Mouse (Mus musculus): ENCODE data around the gene Rabl3.

The Rabl3 gene

DNA sequence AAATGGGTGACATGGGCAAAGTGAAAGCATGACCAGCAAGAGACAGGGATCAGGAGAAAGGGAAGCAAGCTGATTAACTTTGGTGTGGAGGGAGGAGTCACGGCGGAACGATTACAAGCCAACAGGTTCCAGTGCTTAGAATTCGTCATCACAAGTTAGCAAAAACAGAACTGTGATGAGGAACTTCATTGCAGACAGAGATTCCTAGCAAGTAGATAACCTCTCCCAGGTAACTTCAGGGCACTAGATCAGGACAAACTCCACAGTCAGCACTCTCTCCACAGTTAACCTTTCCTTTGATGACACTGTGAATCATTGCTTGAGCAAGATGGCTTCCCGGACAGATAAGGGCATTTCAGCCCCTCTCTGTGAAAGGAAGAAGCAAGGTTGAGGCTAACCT is 57.7 kb downstream of the Rabl3 start:
- DNase-seq (ENCODE audit: low spot score in 2 of 2), result no peak

DNA sequence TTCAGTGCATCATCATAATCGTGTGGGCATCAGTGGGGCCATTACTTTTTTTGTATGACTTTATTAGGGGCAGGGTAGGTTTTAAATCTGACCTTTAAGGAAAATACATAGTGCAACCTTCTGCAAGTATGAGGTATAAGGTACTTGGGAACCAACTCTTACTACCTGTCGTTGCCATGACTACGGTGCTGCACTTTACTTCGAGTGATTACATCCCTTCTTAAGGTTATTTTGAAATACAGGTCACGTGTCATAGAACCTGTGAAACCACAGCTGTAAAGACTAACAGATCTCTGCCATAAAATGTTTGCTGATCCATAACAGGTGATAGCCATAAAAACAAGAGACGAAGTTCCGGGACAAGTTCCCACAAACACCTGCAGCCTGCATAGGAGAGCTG is 58.8 kb downstream of the Rabl3 start:
- no peak for DNase-seq (ENCODE audit: low spot score in 2 of 2)

DNA sequence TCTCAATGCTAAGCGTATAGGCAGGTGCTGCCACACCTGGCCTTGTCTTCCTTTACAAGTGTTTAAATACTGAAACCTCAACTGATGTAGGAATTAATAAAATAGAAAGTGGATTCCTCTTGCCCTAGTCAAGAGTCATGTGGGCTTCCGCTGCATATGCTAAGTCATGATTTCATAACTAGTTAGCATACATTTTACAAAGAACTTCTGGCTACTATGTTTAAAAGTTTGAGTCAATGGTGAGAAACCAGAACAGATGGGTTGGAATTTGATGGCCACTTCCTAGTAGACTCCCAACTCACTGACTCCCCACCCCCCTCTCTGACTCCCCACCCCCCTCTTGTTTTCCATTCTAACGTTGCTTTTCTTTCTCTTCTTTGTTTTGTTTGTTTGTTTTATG is 59.6 kb downstream of the Rabl3 start:
- DNase-seq (ENCODE audit: low spot score in 2 of 2), result no peak

DNA sequence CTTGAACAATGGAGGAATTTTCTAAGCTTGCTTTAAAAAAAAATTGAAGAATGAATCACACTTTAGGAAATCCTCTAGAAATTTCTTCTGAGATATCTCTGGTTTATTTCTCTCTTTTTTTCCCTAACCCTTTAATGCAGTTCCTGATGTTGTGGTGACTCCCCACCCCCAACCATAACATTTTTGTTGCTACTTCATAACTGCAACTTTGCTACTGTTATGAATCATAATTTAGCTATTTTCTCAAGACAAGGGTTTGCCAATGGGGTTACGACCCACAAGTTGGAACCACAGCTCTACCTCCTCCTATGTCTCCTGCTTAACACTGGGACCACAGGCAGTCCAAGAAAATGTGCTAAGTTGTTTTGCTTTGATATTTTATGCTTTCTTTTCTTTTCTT is 63.7 kb downstream of the Rabl3 start:
- DNase-seq (ENCODE audit: low spot score in 2 of 2), result no peak

DNA sequence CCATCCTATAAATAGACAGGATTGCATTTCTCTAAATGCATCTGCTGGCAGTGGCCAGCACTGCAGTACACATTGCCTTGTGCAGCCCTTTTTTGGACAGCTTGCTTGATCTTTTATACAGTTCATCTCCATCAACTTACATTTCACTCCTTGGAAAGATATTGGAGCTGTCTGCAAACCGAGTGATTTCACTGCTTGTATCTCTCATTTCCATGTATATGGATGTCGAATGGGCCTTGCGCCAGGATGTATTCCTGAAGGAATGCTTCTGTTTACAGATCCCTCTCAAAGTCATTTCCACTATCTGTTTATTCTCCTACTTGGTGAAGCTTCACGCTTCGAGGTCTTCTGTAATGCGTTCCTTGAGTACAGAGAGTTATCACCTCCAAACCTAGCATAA is 64.6 kb downstream of the Rabl3 start:
- DNase-seq (ENCODE audit: low spot score in 2 of 2), result no peak

DNA sequence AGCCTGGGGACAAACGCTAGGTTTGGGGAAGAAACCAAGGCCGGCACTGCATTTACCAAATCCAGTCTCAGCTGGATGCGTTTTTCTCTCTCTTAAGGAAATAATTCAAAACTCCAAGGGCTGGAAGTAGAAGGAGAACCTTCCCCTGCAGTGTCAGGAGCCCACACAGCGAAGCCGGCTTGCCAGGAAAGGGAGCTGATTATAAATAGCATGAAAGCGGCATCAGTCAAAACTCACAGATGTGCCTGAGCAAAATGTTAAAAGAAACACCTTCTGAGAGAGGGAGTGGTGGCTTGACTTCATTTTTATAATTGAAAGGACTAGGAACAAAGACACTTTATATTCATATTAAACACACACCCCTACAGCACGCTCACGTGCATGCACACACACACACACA is 70.6 kb downstream of the Rabl3 start:
- peak; percentile 35 to 52 for DNase-seq (ENCODE audit: low spot score in 2 of 2)

DNA sequence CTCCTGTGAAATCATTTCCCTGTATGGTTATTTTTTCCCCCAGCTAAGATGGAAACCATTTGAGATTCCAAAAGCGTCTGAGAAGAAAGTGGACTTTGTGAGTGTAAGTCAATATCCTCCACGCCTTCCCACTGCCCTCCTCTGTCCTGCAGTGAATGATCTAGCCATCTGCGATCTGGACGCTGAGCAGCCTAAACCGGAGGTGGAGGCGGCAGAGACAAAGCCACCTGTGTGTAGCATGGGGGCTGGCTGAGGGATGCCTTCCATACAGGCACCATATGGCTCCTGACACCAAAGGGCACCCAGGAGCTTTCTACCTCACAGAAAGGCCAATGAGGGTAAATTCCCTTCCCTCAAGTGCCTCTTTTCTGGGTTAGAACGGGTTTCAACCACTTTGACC is 71.4 kb downstream of the Rabl3 start:
- DNase-seq (ENCODE audit: low spot score in 2 of 2), result no peak

DNA sequence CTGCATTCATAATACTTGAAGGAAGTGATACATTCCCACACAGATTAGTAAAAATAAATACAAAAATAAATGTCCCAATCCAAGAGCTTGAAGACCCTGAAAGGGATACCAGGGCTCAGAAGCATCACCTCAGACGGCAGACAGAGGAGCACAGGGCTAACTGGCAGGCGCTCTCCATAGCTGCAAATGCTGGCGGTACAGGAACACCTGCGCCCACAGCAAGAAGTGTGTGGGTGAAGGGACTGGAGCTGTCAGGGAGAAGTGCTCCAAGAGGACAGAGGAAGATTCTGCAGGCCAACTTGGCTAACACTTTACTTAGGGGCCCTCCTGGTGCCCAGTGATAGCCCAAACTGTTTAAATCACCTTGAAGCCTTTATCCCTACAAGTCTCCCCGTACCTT is 72.3 kb downstream of the Rabl3 start:
- DNase-seq (ENCODE audit: low spot score in 2 of 2), result peak in 1 of 2 experiments; percentile 21

DNA sequence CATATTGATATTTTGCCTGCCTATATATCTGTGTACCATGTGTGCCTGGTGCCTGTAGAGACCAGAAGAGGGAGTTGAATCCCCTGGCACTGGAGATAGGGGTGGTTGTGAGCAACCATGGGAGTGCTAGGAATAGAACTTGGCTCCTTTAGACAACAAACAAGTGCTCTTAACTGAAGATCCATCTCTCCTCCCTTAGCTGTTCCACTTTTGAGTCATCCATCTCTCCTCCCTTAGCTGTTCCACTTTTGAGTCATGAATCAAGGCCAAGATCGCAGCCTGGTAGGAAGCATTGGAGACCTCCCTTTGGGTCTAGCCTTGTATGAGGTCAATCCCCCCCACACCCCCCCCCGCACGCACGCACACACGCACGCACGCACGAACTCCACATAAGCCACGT is 74.9 kb downstream of the Rabl3 start:
- DNase-seq (ENCODE audit: low spot score in 2 of 2), result no peak

DNA sequence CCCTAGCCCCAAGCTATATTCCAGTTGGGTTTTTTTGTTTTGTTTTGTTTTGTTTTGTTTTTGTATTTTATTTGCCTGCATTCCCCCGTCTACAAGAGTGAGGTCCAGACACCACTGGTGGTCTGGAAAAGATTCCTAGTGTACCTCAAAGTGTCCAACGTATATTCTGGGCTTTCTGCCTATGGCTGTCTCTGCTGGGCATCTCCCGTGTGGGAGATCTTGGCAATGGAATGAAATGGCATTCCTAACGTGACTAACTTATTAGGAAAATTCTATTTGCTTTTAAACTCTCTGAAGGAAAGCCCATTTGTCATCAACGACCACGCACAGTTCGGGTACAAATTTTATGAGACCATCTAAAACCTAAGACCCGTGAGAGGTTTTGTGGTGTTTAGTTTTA is 75.7 kb downstream of the Rabl3 start:
- DNase-seq (ENCODE audit: low spot score in 2 of 2), result no peak

DNA sequence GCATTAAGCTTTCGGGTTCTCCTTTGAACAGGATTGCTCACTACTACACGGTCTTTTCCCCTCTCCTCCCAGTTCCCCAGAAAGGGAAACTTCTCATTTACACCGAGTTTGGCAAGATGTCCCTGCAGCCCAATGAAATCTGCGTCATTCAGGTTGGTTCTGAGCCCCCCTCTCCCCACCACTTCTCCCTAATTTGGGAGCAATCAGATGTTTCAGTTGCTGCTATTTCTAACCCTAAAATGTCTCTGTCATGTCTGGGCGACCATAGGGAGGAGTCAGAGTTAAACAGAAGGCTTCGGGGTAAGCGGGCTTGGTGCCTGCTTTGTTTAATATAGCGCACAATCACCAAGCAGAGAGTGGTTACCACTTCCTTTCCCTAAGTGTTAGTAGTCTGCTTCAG is 76.4 kb downstream of the Rabl3 start:
- no peak for DNase-seq (ENCODE audit: low spot score in 2 of 2)

DNA sequence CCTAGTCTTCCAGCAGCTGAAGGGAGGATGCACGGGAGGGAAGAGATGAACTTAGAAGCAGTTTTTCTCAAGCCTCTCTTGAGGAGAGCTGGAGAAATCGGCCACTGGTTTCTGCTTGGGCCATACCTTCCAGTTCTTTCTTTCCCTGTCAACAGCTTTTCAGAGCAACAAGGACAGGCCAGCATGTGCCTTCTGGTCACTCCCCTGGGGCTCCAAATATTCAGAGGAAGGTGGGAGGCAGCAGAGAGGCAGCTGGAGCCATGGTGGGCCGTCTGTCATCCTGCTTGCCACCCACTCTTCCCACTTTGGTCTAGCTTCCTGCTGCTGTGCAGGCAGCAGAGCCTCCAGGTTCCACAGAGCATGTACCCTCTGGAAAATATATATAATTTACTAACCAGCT is 78.0 kb downstream of the Rabl3 start:
- peak; percentile 64 to 78 for DNase-seq (ENCODE audit: low spot score in 2 of 2)

Data from right cerebral cortex, postnatal 36 days (tissue).